Mouse (Mus musculus): ENCODE results near the gene Wnt9a. TPM values are rescaled to one million over a fixed set of nuclear protein-coding genes. Genes with fewer than 3 reads are reported as not detected.
"Not testable (repeated sequence)": the region's sequence is repeated elsewhere in the genome, so short reads cannot be mapped to it uniquely, and the experiment has no call there.

Gene Wnt9a
- total and polyA plus RNA-seq, 2 experiments from 2014 or later, result 2.3 to 4.5 TPM

DNA sequence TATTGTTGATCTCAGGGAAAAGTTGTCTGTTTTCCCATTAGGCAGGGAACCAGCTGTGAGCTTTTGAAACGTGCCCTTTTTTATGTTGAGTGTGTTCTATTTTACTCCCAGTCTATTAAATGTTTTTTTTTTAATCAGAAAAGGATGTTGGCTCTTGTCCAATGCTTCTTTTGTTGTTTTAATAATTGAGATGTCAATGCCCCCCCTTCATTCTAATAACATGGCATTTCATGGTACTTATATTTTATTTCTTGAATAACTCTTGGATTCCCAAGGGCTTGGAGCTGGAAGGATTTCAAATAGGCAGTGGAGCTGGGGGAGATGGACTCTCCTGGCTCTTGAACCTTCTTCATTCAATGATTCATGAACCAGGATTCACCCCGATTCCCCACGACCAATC, 59.3 kb downstream of the Wnt9a start:
- H3K9me3 ChIP-seq (ENCODE audit: low read length), result no peaks in the 10 kb centered on the region
- DNase-seq (ENCODE audit: low spot score) (peak; percentile 51), ATAC-seq (no peak)
- H3K9ac ChIP-seq (replicated peaks; ENCODE audit: low read length), result no peak overlapping the region
- H3K27me3 ChIP-seq (ENCODE audit: insufficient read depth, low read length), result no peaks in the 10 kb centered on the region
- 23% methylated on average over 3 of the region's 3 CpGs for WGBS
- no peak overlapping the region for H3K4me2 ChIP-seq (ENCODE audit: low read depth, low read length)
- no peak overlapping the region for H3K27ac ChIP-seq
- TF ChIP-seq CTCF (IDR thresholded peaks at IDR 0.05; ENCODE audit: low read depth), result no peak
- no peaks in the 10 kb centered on the region for H3K36me3 ChIP-seq (ENCODE audit: insufficient read depth, low read length)
- H3K4me1 ChIP-seq (ENCODE audit: insufficient read depth, low read length), result no peaks in the 10 kb centered on the region
- H3K4me3 ChIP-seq (ENCODE audit: low read length), result no peak overlapping the region

DNA sequence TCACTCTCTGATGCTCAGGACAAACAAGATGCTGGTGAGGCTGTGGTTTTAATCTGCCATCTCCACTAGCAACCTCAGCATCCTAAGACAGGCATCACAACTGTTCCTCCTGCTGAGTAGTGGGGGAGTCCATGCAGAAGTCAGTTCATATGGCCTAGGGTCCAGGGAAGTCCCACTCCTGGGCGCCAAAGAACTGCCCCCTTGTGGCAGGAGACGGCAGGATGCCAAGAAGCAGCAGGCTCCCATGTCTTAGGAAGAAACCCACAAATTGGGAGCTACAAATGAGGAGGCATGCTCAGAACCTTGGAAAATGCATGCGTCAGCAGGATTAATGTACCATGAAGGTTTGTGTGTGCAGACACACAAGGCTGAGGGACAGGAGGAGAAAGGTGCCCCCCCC, 59.9 kb downstream of the Wnt9a start:
- WGBS, result 18% methylated on average over 3 of the region's 3 CpGs
- no peak overlapping the region for H3K9ac ChIP-seq (replicated peaks; ENCODE audit: low read length)
- no peaks in the 10 kb centered on the region for H3K27me3 ChIP-seq (ENCODE audit: insufficient read depth, low read length)
- H3K4me3 ChIP-seq (ENCODE audit: low read length), result no peak overlapping the region
- peak; percentile 23 for DNase-seq (ENCODE audit: low spot score)
- no peaks in the 10 kb centered on the region for H3K9me3 ChIP-seq (ENCODE audit: low read length)
- no peaks in the 10 kb centered on the region for H3K36me3 ChIP-seq (ENCODE audit: insufficient read depth, low read length)
- no peaks in the 10 kb centered on the region for H3K4me1 ChIP-seq (ENCODE audit: insufficient read depth, low read length)
- TF ChIP-seq CTCF (IDR thresholded peaks at IDR 0.05; ENCODE audit: low read depth), result peak; percentile 50
- H3K4me2 ChIP-seq (ENCODE audit: low read depth, low read length), result no peak overlapping the region
- H3K27ac ChIP-seq, result no peak overlapping the region; the same call in 1 of the 2 replicates
- no peak for ATAC-seq

DNA sequence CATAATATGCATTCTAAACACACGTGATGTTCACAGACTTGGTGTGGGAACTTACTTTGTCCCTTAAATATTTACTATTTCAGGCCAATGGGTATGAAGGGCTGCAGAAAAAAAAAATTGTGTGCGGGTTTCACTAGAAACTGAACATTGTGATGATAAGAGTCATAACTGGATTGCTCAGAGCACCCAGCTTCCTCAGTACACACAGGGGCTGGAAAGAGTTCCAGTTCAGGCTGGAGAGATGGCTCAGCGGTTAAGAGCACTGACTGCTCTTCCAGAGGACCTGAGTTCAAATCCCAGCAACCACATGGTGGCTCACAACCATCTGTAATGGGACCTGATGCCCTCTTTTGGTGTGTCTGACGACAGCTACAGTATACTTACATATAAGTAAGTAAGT, 61.2 kb downstream of the Wnt9a start:
- not testable (repeated sequence) for H3K36me3 ChIP-seq (ENCODE audit: insufficient read depth, low read length); H3K9ac ChIP-seq (replicated peaks; ENCODE audit: low read length); H3K4me2 ChIP-seq (ENCODE audit: low read depth, low read length); H3K27me3 ChIP-seq (ENCODE audit: insufficient read depth, low read length); ATAC-seq; H3K9me3 ChIP-seq (ENCODE audit: low read length); DNase-seq (ENCODE audit: low spot score); H3K4me1 ChIP-seq (ENCODE audit: insufficient read depth, low read length); H3K27ac ChIP-seq; H3K4me3 ChIP-seq (ENCODE audit: low read length)
- 86% methylated on average over 4 of the region's 4 CpGs for WGBS

DNA sequence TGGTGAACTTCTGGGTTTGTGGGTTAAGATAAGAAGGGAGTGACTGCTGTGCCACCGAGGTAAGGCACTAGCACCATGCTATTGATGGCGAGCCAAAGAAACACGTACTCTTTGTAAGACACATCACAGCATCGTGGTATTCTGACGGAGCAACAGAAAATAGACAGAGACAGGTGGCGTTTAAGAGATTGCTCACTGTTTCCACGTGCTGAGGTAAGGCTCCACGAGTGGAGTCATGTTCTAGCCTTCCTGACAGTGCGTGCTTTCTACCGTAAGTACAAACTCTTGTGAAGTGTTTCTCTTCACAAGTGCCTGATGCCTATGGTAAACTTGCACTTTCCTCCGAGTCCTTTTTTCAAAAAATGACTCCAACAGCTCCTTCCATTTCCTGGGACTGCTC, 63.1 kb downstream of the Wnt9a start:
- Histone ChIP-seq H3K36me3 (ENCODE audit: insufficient read depth, low read length) (no peaks in the 10 kb centered on the region), H3K4me3 (ENCODE audit: low read length) (no peak overlapping the region), H3K27me3 (ENCODE audit: insufficient read depth, low read length) (no peaks in the 10 kb centered on the region), H3K4me2 (ENCODE audit: low read depth, low read length) (no peak overlapping the region), H3K27ac (no peak overlapping the region), H3K9me3 (ENCODE audit: low read length) (no peaks in the 10 kb centered on the region), H3K9ac (replicated peaks; ENCODE audit: low read length) (no peak overlapping the region), H3K4me1 (ENCODE audit: insufficient read depth, low read length) (no peaks in the 10 kb centered on the region)
- no peak for DNase-seq (ENCODE audit: low spot score)
- TF ChIP-seq CTCF (IDR thresholded peaks at IDR 0.05; ENCODE audit: low read depth), result no peak
- no peak for ATAC-seq
- WGBS, result 80% methylated on average over 11 of the region's 11 CpGs

DNA sequence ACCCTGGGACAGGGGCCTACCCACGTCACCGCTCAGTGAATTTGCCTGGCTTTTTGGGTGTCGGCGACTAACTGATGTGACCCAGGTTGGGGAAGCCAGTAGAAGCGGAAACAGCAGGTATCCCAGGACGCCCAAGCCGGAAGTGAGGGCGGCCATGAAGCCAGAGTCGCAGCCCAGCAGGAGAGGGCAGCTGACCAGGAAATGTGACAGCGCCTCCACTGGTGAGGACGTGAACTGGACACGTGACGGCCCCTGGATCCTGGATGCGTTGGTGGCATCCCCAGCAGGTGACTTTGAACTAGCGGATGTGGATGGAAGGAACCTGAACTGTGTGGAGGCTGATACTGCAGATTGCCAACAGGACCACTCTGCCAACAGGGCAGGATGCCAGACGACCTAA, 68.7 kb downstream of the Wnt9a start, which contains the start of gene Prss38:
Gene Prss38, minus strand, starts transcription at position 183 of the 400 bp plus-strand sequence.
- Histone ChIP-seq H3K4me1 (ENCODE audit: insufficient read depth, low read length) (no peaks in the 10 kb centered on the region), H3K4me2 (ENCODE audit: low read depth, low read length) (no peak within 1 kb of the TSS), H3K9ac (replicated peaks; ENCODE audit: low read length) (no peak within 1 kb of the TSS), H3K27ac (no peak within 1 kb of the TSS), H3K4me3 (ENCODE audit: low read length) (no peak within 1 kb of the TSS), H3K9me3 (ENCODE audit: low read length) (no peaks in the 10 kb centered on the region), H3K27me3 (ENCODE audit: insufficient read depth, low read length) (no peaks in the 10 kb centered on the region), H3K36me3 (ENCODE audit: insufficient read depth, low read length) (no peaks in the 10 kb centered on the region)
- DNase-seq (ENCODE audit: low spot score) (no peak), ATAC-seq (no peak)
- WGBS, result 82% methylated on average over 16 of the region's 16 CpGs
- peak; percentile 37 for TF ChIP-seq CTCF (IDR thresholded peaks at IDR 0.05; ENCODE audit: low read depth)

DNA sequence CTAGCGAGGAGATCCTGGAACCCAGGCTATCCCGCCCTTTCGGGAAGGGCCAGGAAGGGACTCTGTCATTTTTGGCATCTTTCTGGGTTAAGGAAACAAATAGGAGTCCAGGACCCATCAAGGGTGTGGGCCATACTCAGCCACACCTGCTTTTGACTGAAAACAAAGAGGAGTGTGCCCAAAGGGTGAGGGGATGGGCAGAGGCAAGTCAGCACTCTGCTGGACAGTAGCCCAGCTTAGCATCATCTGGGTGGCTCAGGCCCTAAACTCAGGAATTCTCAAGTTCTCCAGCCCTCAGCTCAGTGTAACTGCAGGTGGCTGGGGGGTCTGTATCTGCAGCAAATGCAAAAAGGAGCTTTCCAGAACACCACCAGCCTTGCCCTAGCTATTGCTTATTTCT, 71.3 kb downstream of the Wnt9a start:
- H3K27ac ChIP-seq, result no peak overlapping the region
- no peaks in the 10 kb centered on the region for H3K27me3 ChIP-seq (ENCODE audit: insufficient read depth, low read length)
- no peak for TF ChIP-seq CTCF (IDR thresholded peaks at IDR 0.05; ENCODE audit: low read depth)
- no peak for DNase-seq (ENCODE audit: low spot score)
- ATAC-seq, result no peak
- H3K4me1 ChIP-seq (ENCODE audit: insufficient read depth, low read length), result no peaks in the 10 kb centered on the region
- no peaks in the 10 kb centered on the region for H3K36me3 ChIP-seq (ENCODE audit: insufficient read depth, low read length)
- H3K9ac ChIP-seq (replicated peaks; ENCODE audit: low read length), result no peak overlapping the region
- no peak overlapping the region for H3K4me3 ChIP-seq (ENCODE audit: low read length)
- no peak overlapping the region for H3K4me2 ChIP-seq (ENCODE audit: low read depth, low read length)
- 82% methylated on average over 3 of the region's 3 CpGs for WGBS
- H3K9me3 ChIP-seq (ENCODE audit: low read length), result no peaks in the 10 kb centered on the region

DNA sequence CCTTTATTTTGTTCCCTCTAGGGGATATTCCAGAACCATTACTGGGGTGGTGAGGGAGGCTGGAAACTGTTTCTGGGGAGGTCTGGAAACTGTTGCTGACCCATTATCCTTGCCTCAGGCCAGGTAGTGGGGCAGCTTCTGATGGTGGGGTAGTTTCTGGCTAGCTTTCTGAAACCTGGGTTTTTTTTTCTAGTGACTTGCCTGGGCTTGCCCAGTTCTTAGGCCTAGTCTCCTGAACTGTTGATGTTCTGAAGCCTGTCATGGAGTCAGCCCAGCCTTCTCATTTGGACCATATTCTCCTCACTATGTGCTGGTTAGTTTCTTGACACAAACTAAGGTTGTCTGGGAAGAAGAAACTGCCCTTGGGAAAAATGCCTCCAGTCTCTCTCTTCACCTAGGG, 72.8 kb downstream of the Wnt9a start:
- DNase-seq (ENCODE audit: low spot score) (no peak), ATAC-seq (no peak)
- no peak overlapping the region for H3K4me3 ChIP-seq (ENCODE audit: low read length)
- H3K9me3 ChIP-seq (ENCODE audit: low read length), result no peaks in the 10 kb centered on the region
- H3K9ac ChIP-seq (replicated peaks; ENCODE audit: low read length), result no peak overlapping the region
- no peaks in the 10 kb centered on the region for H3K36me3 ChIP-seq (ENCODE audit: insufficient read depth, low read length)
- no peak overlapping the region for H3K4me2 ChIP-seq (ENCODE audit: low read depth, low read length)
- no peak overlapping the region for H3K27ac ChIP-seq
- no peak for TF ChIP-seq CTCF (IDR thresholded peaks at IDR 0.05; ENCODE audit: low read depth)
- H3K4me1 ChIP-seq (ENCODE audit: insufficient read depth, low read length), result no peaks in the 10 kb centered on the region
- no peaks in the 10 kb centered on the region for H3K27me3 ChIP-seq (ENCODE audit: insufficient read depth, low read length)

Small RNA genes lying within 50 kb of the gene (microRNA-seq; reads per million reads assigned to microRNA genes)
- gene Gm24756, result 0 reads per million in 2 experiments

Other genes starting within 250 kb of the Wnt9a start
- 2.3 and 2.8 TPM in 2 replicates for gene Obscn, start 170.5 kb upstream of the Wnt9a start, total RNA-seq (2014; rRNA removed)
- gene Obscn, start 170.5 kb upstream of the Wnt9a start, polyA plus RNA-seq (2015; fragmentation: Nextera tagmentation; extraction: Ambion mirVana), result 0.30 and 0.41 TPM in 2 replicates
- gene Iba57, start 143.2 kb upstream of the Wnt9a start, total RNA-seq (2014; rRNA removed), result 13.3 and 14.8 TPM in 2 replicates
- 9.3 and 10.7 TPM in 2 replicates for gene Iba57, start 143.2 kb upstream of the Wnt9a start, polyA plus RNA-seq (2015; fragmentation: Nextera tagmentation; extraction: Ambion mirVana)
- 2.3 and 3.2 TPM in 2 replicates for gene Gjc2, start 123.7 kb upstream of the Wnt9a start, total RNA-seq (2014; rRNA removed)
- gene Gjc2, start 123.7 kb upstream of the Wnt9a start, polyA plus RNA-seq (2015; fragmentation: Nextera tagmentation; extraction: Ambion mirVana), result 0.38 and 0.76 TPM in 2 replicates
- 124 TPM in 2 replicates for gene Guk1, start 114.7 kb upstream of the Wnt9a start, total RNA-seq (2014; rRNA removed)
- gene Guk1, start 114.7 kb upstream of the Wnt9a start, polyA plus RNA-seq (2015; fragmentation: Nextera tagmentation; extraction: Ambion mirVana), result 258 and 271 TPM in 2 replicates
- gene Mrpl55, start 104.4 kb upstream of the Wnt9a start, total RNA-seq (2014; rRNA removed), result 88.3 and 90.6 TPM in 2 replicates
- 119 and 123 TPM in 2 replicates for gene Mrpl55, start 104.4 kb upstream of the Wnt9a start, polyA plus RNA-seq (2015; fragmentation: Nextera tagmentation; extraction: Ambion mirVana)
- 4.3 and 4.7 TPM in 2 replicates for gene 2310033P09Rik, start 98.6 kb upstream of the Wnt9a start, total RNA-seq (2014; rRNA removed)
- gene 2310033P09Rik, start 98.6 kb upstream of the Wnt9a start, polyA plus RNA-seq (2015; fragmentation: Nextera tagmentation; extraction: Ambion mirVana), result 24.8 and 29.2 TPM in 2 replicates
- 352 and 363 TPM in 2 replicates for gene Arf1, start 78.7 kb upstream of the Wnt9a start, total RNA-seq (2014; rRNA removed)
- gene Arf1, start 78.7 kb upstream of the Wnt9a start, polyA plus RNA-seq (2015; fragmentation: Nextera tagmentation; extraction: Ambion mirVana), result 609 and 632 TPM in 2 replicates
- gene Wnt3a, start 16.2 kb upstream of the Wnt9a start, total RNA-seq (2014; rRNA removed), result 0.61 and 0.68 TPM in 2 replicates
- gene Wnt3a, start 16.2 kb upstream of the Wnt9a start, polyA plus RNA-seq (2015; fragmentation: Nextera tagmentation; extraction: Ambion mirVana), result 0.31 and 0.44 TPM in 2 replicates
- gene Prss38, start 68.7 kb downstream of the Wnt9a start, total RNA-seq (2014; rRNA removed), result not detected in 2 replicates
- not detected in 2 replicates for gene Prss38, start 68.7 kb downstream of the Wnt9a start, polyA plus RNA-seq (2015; fragmentation: Nextera tagmentation; extraction: Ambion mirVana)
- 35.5 and 37.5 TPM in 2 replicates for gene Jmjd4, start 143.1 kb downstream of the Wnt9a start, total RNA-seq (2014; rRNA removed)
- gene Jmjd4, start 143.1 kb downstream of the Wnt9a start, polyA plus RNA-seq (2015; fragmentation: Nextera tagmentation; extraction: Ambion mirVana), result 21.2 and 22.9 TPM in 2 replicates
- 406 and 413 TPM in 2 replicates for gene Snap47, start 144.3 kb downstream of the Wnt9a start, total RNA-seq (2014; rRNA removed)
- 512 and 537 TPM in 2 replicates for gene Snap47, start 144.3 kb downstream of the Wnt9a start, polyA plus RNA-seq (2015; fragmentation: Nextera tagmentation; extraction: Ambion mirVana)
- 6.6 and 7.3 TPM in 2 replicates for gene Zfp867, start 165.5 kb downstream of the Wnt9a start, total RNA-seq (2014; rRNA removed)
- 6.1 and 6.9 TPM in 2 replicates for gene Zfp867, start 165.5 kb downstream of the Wnt9a start, polyA plus RNA-seq (2015; fragmentation: Nextera tagmentation; extraction: Ambion mirVana)
- 21.1 and 27.2 TPM in 2 replicates for gene Zkscan17, start 219.8 kb downstream of the Wnt9a start, total RNA-seq (2014; rRNA removed)
- gene Zkscan17, start 219.8 kb downstream of the Wnt9a start, polyA plus RNA-seq (2015; fragmentation: Nextera tagmentation; extraction: Ambion mirVana), result 14.3 and 15.1 TPM in 2 replicates
- 0.29 and 0.31 TPM in 2 replicates for gene Nlrp3, start 234.6 kb downstream of the Wnt9a start, total RNA-seq (2014; rRNA removed)
- 0.13 and 0.23 TPM in 2 replicates for gene Nlrp3, start 234.6 kb downstream of the Wnt9a start, polyA plus RNA-seq (2015; fragmentation: Nextera tagmentation; extraction: Ambion mirVana)